Mouse (Mus musculus) midbrain, embryonic 10.5 days (tissue): ENCODE results near the gene Esyt1. TPM values are rescaled to one million over a fixed set of nuclear protein-coding genes. Genes with fewer than 3 reads are reported as not detected.
"Not testable (repeated sequence)": the region's sequence is repeated elsewhere in the genome, so short reads cannot be mapped to it uniquely, and the experiment has no call there.

Experiments
- DNase-seq: peaks from one replicate; pipeline ENCODE4 v3.0.0-alpha.2; 2017; ENCODE audit warnings: low spot score
- H3K27ac ChIP-seq: fragments of 300-500 bp; sonication (generic); replicated peaks from 2 replicates; pipeline ENCODE4 v1.5.1; 2016; ENCODE audit warnings: mild to moderate bottlenecking
- H3K27me3 ChIP-seq: fragments of 300-500 bp; sonication (generic); 2 replicates; pipeline ENCODE4 v1.6.1; 2016; ENCODE audit warnings: low read depth, mild to moderate bottlenecking; ENCODE audit not compliant: poor library complexity, severe bottlenecking
- H3K36me3 ChIP-seq: fragments of 300-500 bp; sonication (generic); 2 replicates; pipeline ENCODE4 v1.6.1; 2016; ENCODE audit warnings: mild to moderate bottlenecking, moderate library complexity
- H3K4me1 ChIP-seq: fragments of 300-500 bp; sonication (generic); 2 replicates; pipeline ENCODE4 v1.6.1; 2016
- H3K4me3 ChIP-seq: fragments of 300-500 bp; sonication (generic); 2 replicates; pipeline ENCODE4 v1.5.1; 2016; ENCODE audit warnings: mild to moderate bottlenecking, moderate library complexity
- H3K9me3 ChIP-seq: fragments of 300-500 bp; sonication (generic); replicated peaks from 2 replicates; pipeline ENCODE4 v1.6.1; 2016; ENCODE audit warnings: mild to moderate bottlenecking
- WGBS: fragments of 180-500 bp; shearing (Covaris S2); methylation state at CpG from one replicate; pipeline ENCODE4 v1.1.7; 2016; 5-methylcytosine and 5-hydroxymethylcytosine counted together
- polyA plus RNA-seq: library from polyadenylated mRNA; unstranded; fragments of >200 nt; fragmentation: Nextera tagmentation; extraction: Ambion mirVana; gene quantifications from 2 replicates; pipeline ENCODE4 v1.2.1, GENCODE M21; 2016

Gene Esyt1
- polyA plus RNA-seq = 17.2 and 23.6 TPM in 2 replicates

- WGBS = under 1% methylated on average over 37 of the region's 37 CpGs
- Histone ChIP-seq H3K27ac (peak within 1 kb of the TSS; percentile 82), H3K9me3 (no peaks in the 10 kb centered on the region), H3K27me3 (peaks cover 83% of the 10 kb centered on the region), H3K36me3 (peaks cover 12% of the 10 kb centered on the region), H3K4me1 (peaks cover 28% of the 10 kb centered on the region), H3K4me3 (peak within 1 kb of the TSS; percentile 80)
- peak; percentile 92 for DNase-seq
Observed at GRCm38 (mm10) chr10:128525671-128526308, at the start of gene Esyt1. Gene Esyt1 (minus strand): TSS chr10:128525871.

- Histone ChIP-seq H3K36me3 (no peaks in the 10 kb centered on the region), H3K4me1 (no peaks in the 10 kb centered on the region), H3K27ac (no peak overlapping the region), H3K9me3 (no peaks in the 10 kb centered on the region), H3K27me3 (no peaks in the 10 kb centered on the region), H3K4me3 (no peak overlapping the region)
- DNase-seq = no peak
- WGBS = 96% methylated on average over 2 of the region's 2 CpGs
Observed at GRCm38 (mm10) chr10:128575063-128575462, 49.4 kb upstream of the Esyt1 start.

- Histone ChIP-seq H3K9me3 (no peaks in the 10 kb centered on the region), H3K36me3 (peaks cover 31% of the 10 kb centered on the region), H3K27ac (peak within 1 kb of the TSS; percentile 86), H3K27me3 (no peaks in the 10 kb centered on the region), H3K4me3 (peak within 1 kb of the TSS; percentile 65), H3K4me1 (peaks cover 27% of the 10 kb centered on the region)
- under 1% methylated on average over 58 of the region's 58 CpGs for WGBS
- DNase-seq = peak; percentile 100
Observed at GRCm38 (mm10) chr10:128565788-128566531, 40.3 kb upstream of the Esyt1 start, which contains the start of gene Pa2g4. Gene Pa2g4 (minus strand): TSS chr10:128565987.

- under 1% methylated on average over 46 of the region's 46 CpGs for WGBS
- DNase-seq = no peak
- H3K27me3 ChIP-seq = no peaks in the 10 kb centered on the region
Observed at GRCm38 (mm10) chr10:128565206-128565787, 39.6 kb upstream of the Esyt1 start.

GRCm38 (mm10) chr10:128563544-128563943, 37.9 kb upstream of the Esyt1 start:
- H3K9me3 ChIP-seq = no peaks in the 10 kb centered on the region
- 93% methylated on average over 6 of the region's 6 CpGs for WGBS
- peaks cover 55% of the 10 kb centered on the region for H3K36me3 ChIP-seq
- no peak overlapping the region for H3K27ac ChIP-seq
- DNase-seq = no peak
- H3K4me1 ChIP-seq = peaks cover 27% of the 10 kb centered on the region
- no peaks in the 10 kb centered on the region for H3K27me3 ChIP-seq
- peak overlapping the region; percentile 65 for H3K4me3 ChIP-seq

More at GRCm38 (mm10) chr10:128565206-128565787, 39.6 kb upstream of the Esyt1 start:
- Histone ChIP-seq H3K4me1 (peaks cover 27% of the 10 kb centered on the region), H3K9me3 (no peaks in the 10 kb centered on the region), H3K4me3 (peak overlapping the region; percentile 65), H3K36me3 (peaks cover 37% of the 10 kb centered on the region), H3K27ac (peak overlapping the region; percentile 86)

GRCm38 (mm10) chr10:128556963-128557362, 31.3 kb upstream of the Esyt1 start:
- Histone ChIP-seq H3K4me3 (no peak overlapping the region), H3K27ac (no peak overlapping the region), H3K36me3 (peaks cover 54% of the 10 kb centered on the region), H3K4me1 (no peaks in the 10 kb centered on the region), H3K9me3 (no peaks in the 10 kb centered on the region), H3K27me3 (no peaks in the 10 kb centered on the region)
- no peak for DNase-seq
- 85% methylated on average over 6 of the region's 6 CpGs for WGBS

GRCm38 (mm10) chr10:128556286-128556685, 30.6 kb upstream of the Esyt1 start:
- H3K4me3 ChIP-seq = no peak overlapping the region
- H3K9me3 ChIP-seq = no peaks in the 10 kb centered on the region
- H3K36me3 ChIP-seq = peaks cover 47% of the 10 kb centered on the region
- no peak for DNase-seq
- H3K27ac ChIP-seq = no peak overlapping the region
- no peaks in the 10 kb centered on the region for H3K4me1 ChIP-seq
- no peaks in the 10 kb centered on the region for H3K27me3 ChIP-seq

- H3K9me3 ChIP-seq, H3K4me1 ChIP-seq, H3K4me3 ChIP-seq, H3K27me3 ChIP-seq, H3K27ac ChIP-seq, DNase-seq: not testable (repeated sequence)
- 97% methylated on average over 1 of the region's 1 CpGs for WGBS
- H3K36me3 ChIP-seq = peaks cover 40% of the 10 kb centered on the region
Observed at GRCm38 (mm10) chr10:128555567-128555966, 29.9 kb upstream of the Esyt1 start.

- H3K9me3 ChIP-seq, H3K27ac ChIP-seq, H3K36me3 ChIP-seq, DNase-seq, H3K27me3 ChIP-seq: not testable (repeated sequence)
- Histone ChIP-seq H3K4me1 (peaks cover 19% of the 10 kb centered on the region), H3K4me3 (peak overlapping the region; percentile 84; the same call in 1 of the 2 replicates)
- WGBS = 88% methylated on average over 11 of the region's 11 CpGs
Observed at GRCm38 (mm10) chr10:128550144-128550823, 24.6 kb upstream of the Esyt1 start.

GRCm38 (mm10) chr10:128549682-128550057, 24.0 kb upstream of the Esyt1 start:
- Histone ChIP-seq H3K4me1 (peaks cover 19% of the 10 kb centered on the region), H3K4me3 (peak overlapping the region; percentile 84; the same call in 1 of the 2 replicates), H3K36me3 (peaks cover 15% of the 10 kb centered on the region), H3K27ac (peak overlapping the region; percentile 58; the same call in 1 of the 2 replicates)
- 73% methylated on average over 6 of the region's 6 CpGs for WGBS
- not testable (repeated sequence) for DNase-seq, H3K9me3 ChIP-seq, H3K27me3 ChIP-seq

- H3K4me3 ChIP-seq = peak within 1 kb of the TSS; percentile 84
- no peaks in the 10 kb centered on the region for H3K27me3 ChIP-seq
- peak; percentile 92 for DNase-seq
- peak within 1 kb of the TSS; percentile 97 for H3K27ac ChIP-seq
- peaks cover 21% of the 10 kb centered on the region for H3K4me1 ChIP-seq
- WGBS = under 1% methylated on average over 31 of the region's 31 CpGs
- peaks cover 20% of the 10 kb centered on the region for H3K36me3 ChIP-seq
- H3K9me3 ChIP-seq = no peaks in the 10 kb centered on the region
Observed at GRCm38 (mm10) chr10:128548947-128549681, 23.4 kb upstream of the Esyt1 start, which contains the start of gene Rpl41. Gene Rpl41 (minus strand): TSS chr10:128549305.
